Mouse (Mus musculus) bone marrow, adult 2 months (tissue): Measurements from ENCODE around the gene Tjap1. TPM values are rescaled to one million over a fixed set of nuclear protein-coding genes. Genes with fewer than 3 reads are reported as not detected.

Experiments used
- H3K27ac ChIP-seq: fragments of 200-500 bp; 2 replicates; pipeline ENCODE4 v1.5.1; 2012; ENCODE audit warnings: low read depth, mild to moderate bottlenecking, control low read depth, inconsistent platforms, low read length; ENCODE audit not compliant: control insufficient read depth, poor library complexity, insufficient read depth
- H3K4me1 ChIP-seq: fragments of 200-500 bp; 2 replicates; pipeline ENCODE4 v1.6.1; 2011; ENCODE audit warnings: low read length; ENCODE audit not compliant: control insufficient read depth, insufficient read depth
- H3K4me3 ChIP-seq: fragments of 200-500 bp; replicated peaks from 2 replicates; pipeline ENCODE3; 2011; ENCODE audit warnings: mild to moderate bottlenecking, low read depth, low read length, control low read depth; ENCODE audit not compliant: control insufficient read depth
- CTCF ChIP-seq: fragments of 200-500 bp; IDR thresholded peaks from 2 replicates; pipeline ENCODE4 v1.5.1; 2011; ENCODE audit warnings: low read length, control low read depth; ENCODE audit not compliant: control insufficient read depth, insufficient read depth
- POLR2A ChIP-seq: fragments of 200-500 bp; IDR thresholded peaks from 2 replicates; pipeline ENCODE4 v1.6.1; 2011; ENCODE audit warnings: low read depth, mild to moderate bottlenecking, control low read depth, low read length, borderline replicate concordance; ENCODE audit not compliant: control insufficient read depth
- WGBS: fragments of 180-500 bp; shearing (Covaris S2); methylation state at CpG from one replicate; pipeline ENCODE4 v1.1.7; 2018; 5-methylcytosine and 5-hydroxymethylcytosine counted together
- polyA plus RNA-seq: library from polyadenylated mRNA; stranded (reverse); fragments of >200 nt; gene quantifications from 2 replicates; pipeline ENCODE4 v1.2.4, GENCODE M21; 2011; ENCODE audit warnings: low replicate concordance; ENCODE audit not compliant: missing spikeins, insufficient read depth, insufficient read length

Tjap1 gene
- polyA plus RNA-seq, 1 experiment, result 28.9 TPM

DNA sequence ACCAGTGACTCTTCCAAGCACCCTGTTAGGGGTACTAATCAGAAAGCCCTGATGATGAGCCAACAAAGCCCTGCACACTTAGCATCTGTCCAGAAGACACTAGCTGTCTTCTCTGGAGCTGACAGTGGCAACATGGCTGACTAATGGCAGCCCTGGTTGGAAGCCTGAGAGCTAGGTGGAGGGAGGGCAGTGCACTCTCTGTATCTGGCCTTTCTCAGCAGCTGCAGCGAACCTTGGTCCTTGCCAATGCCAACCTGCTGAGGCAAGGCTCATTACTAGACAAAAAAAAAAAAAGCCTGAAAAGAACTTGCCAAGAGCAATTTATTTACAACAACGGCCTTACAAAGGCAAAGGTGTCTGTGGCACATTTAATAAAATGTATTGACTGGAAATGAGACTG, 39.2 kb downstream of the Tjap1 start:
- no peak for TF ChIP-seq POLR2A
- no peak for TF ChIP-seq CTCF
- WGBS, result 87% methylated on average over 2 of the region's 2 CpGs
- no peak overlapping the region for H3K27ac ChIP-seq
- no peak overlapping the region for H3K4me3 ChIP-seq
- peaks cover 4% of the 10 kb centered on the region for H3K4me1 ChIP-seq

DNA sequence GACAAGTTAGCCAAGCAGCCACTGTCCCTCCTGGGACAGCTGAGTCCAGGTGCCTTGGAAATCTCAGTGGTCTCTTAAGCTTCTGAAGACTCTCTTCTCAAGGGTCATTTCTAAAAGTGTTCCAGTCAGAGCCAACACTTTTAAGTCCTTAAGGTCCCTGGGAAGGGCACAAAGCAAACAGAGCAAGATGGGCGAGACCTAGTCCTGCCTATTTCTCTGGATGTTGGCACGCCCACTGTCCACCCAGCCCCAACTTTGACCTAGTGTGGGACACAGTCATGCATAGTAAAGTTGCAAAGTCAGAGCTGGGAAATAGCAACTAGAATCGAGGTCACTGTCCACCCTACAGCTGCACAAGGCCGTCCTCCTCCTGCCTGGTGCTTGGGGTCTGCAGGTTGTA, 39.8 kb downstream of the Tjap1 start:
- Histone ChIP-seq H3K4me1 (peaks cover 4% of the 10 kb centered on the region), H3K27ac (no peak overlapping the region), H3K4me3 (no peak overlapping the region)
- WGBS, result 81% methylated on average over 4 of the region's 4 CpGs
- TF ChIP-seq POLR2A (no peak), CTCF (no peak)

DNA sequence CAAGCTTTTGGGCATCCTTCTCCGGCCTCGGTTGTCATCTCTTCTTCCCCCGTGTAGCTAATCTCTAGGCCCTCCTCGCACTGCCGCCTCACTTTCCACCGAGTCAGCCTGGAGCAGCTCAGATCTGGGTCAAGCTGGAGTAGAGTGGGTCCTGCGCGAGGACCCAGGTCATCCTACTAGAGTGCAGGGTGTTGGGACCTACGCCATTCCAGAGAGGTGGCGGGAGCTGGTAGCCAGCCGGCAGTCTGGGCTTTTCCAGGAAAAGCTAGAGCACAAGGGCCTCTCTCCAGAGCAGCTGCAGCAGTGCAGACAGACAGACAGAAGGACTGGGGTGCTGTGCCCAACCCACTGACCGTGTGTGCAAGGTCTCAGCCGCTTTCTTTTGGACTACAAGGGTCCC, 40.6 kb downstream of the Tjap1 start:
- no peak for TF ChIP-seq POLR2A
- TF ChIP-seq CTCF, result no peak
- 86% methylated on average over 13 of the region's 13 CpGs for WGBS
- H3K27ac ChIP-seq, result no peak overlapping the region
- no peak overlapping the region for H3K4me3 ChIP-seq
- H3K4me1 ChIP-seq, result peaks cover 4% of the 10 kb centered on the region

- Histone ChIP-seq H3K27ac (no peak overlapping the region), H3K4me3 (no peak overlapping the region), H3K4me1 (no peaks in the 10 kb centered on the region; the same call in 1 of the 2 replicates)
- TF ChIP-seq CTCF (no peak), POLR2A (no peak)
- 82% methylated on average over 11 of the region's 11 CpGs for WGBS
Measured at GRCm38 (mm10) chr17:46241471-46241870, 41.4 kb downstream of the Tjap1 start.

DNA sequence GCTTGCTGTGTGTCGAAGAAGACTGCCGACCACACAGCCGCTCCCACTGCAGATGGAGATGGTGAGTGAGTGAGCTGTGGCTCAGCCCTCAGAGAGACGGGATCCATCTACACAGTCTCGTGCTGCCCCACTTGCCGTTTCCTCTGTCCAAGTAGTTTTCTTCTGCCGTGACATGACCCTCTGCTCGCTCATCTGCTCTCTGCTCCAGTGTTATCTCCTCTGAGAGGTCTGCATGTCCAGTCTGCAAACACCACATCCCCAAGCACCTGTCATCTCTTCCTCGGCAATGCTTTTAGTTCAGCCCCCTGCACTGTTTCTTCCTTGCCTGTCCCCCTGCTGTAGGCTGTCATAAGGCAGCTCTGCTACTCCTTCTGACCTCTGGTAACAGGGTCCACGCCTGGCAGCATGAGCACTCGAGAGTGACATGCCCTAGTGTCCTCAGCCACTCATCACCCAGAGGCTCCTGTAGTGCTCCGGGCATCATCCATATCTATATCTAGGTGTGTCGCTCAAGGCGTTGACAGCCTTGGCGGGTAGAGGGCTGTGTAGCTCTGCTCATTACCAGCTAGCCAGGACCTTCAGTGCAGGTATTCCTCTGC, 43.2 kb downstream of the Tjap1 start:
- Histone ChIP-seq H3K27ac (no peak overlapping the region), H3K4me1 (no peaks in the 10 kb centered on the region), H3K4me3 (no peak overlapping the region)
- no peak for TF ChIP-seq CTCF
- WGBS, result 86% methylated on average over 15 of the region's 15 CpGs

GRCm38 (mm10) chr17:46237480-46237879, 45.3 kb downstream of the Tjap1 start:
- H3K27ac ChIP-seq, result no peak overlapping the region
- WGBS, result 68% methylated on average over 5 of the region's 5 CpGs
- no peak overlapping the region for H3K4me3 ChIP-seq
- H3K4me1 ChIP-seq, result no peaks in the 10 kb centered on the region
- no peak for TF ChIP-seq CTCF
- TF ChIP-seq POLR2A, result no peak

GRCm38 (mm10) chr17:46237079-46237478, 45.7 kb downstream of the Tjap1 start:
- Histone ChIP-seq H3K4me3 (no peak overlapping the region), H3K4me1 (no peaks in the 10 kb centered on the region), H3K27ac (no peak overlapping the region)
- no peak for TF ChIP-seq CTCF
- 69% methylated on average over 6 of the region's 6 CpGs for WGBS

- Histone ChIP-seq H3K27ac (no peak overlapping the region), H3K4me1 (no peaks in the 10 kb centered on the region), H3K4me3 (no peak overlapping the region)
- TF ChIP-seq CTCF (no peak), POLR2A (no peak)
- WGBS, result 79% methylated on average over 1 of the region's 1 CpGs
Measured at GRCm38 (mm10) chr17:46236067-46236466, 46.8 kb downstream of the Tjap1 start.

DNA sequence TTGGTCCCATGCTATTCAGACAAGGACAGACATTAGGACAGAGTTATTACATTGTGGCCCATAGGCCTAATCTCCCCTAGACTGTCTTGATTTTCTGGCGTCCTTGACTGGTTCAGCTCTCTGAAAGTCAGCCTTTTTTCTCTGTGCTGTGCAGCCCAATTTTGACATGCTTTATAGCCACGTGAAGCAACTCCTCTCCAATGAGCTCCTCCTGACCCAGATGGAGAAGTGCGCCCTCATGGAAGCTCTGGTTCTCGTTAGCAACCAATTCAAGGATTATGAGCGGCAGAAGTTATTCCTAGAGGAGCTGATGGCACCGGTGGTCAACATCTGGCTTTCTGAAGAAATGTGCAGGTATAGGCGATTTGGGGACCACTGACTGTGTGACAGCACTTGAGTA, 55.2 kb downstream of the Tjap1 start:
- WGBS, result 87% methylated on average over 7 of the region's 7 CpGs
- Histone ChIP-seq H3K4me3 (no peak overlapping the region), H3K4me1 (no peaks in the 10 kb centered on the region; the same call in 1 of the 2 replicates), H3K27ac (no peak overlapping the region)
- TF ChIP-seq CTCF, result no peak
- TF ChIP-seq POLR2A, result no peak
